Mouse (Mus musculus) embryo, embryonic 11 days (tissue): ENCODE results near the gene Cntfr.
A peak's percentile ranks its signal among the peaks of the same experiment; 100 is the strongest.

ENCODE experiments used
- DNase-seq: peaks from one replicate; pipeline ENCODE4 v3.0.0-alpha.2; 2015

Gene Cntfr

GRCm38 (mm10) chr4:41641199-41641822 is 55.6 kb downstream of the Cntfr start:
- no peak for DNase-seq

DNA sequence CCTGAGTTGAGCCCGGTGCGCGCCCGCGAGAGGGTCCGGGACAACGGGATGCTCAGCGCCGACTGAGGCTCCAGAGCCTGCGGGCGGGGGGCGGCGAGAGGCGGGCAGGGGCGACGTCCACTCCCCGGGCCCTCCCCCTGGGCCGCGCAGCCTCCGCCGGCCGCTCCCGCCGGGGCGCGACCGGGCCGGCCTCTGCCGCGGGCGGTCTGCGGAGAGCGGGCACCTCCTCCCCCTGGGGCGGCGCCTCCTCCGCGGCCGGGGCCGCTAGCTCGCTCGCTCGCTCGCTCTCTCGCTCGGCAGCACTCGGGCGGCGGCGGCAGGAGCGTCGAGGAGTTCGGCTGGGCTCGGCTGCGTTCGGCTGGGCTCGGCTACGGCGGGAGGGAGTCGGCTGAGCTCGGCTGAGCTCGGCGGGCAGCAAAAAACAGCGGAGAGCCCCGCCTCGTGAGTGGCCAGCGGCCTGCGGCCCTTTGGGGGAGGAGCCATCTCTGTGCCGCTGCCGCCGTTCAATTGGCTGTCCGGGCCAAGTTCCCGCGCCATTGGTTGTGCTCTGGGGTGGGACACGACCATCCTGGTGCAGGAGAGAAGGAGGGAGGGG is 56.9 kb downstream of the Cntfr start, which contains the start of gene Enho:
Gene Enho, minus strand, starts transcription at position 412 of the 595 bp plus-strand sequence.
- peak; percentile 97 for DNase-seq

- DNase-seq = no peak
Measured at GRCm38 (mm10) chr4:41639214-41639841, 57.6 kb downstream of the Cntfr start.

GRCm38 (mm10) chr4:41638828-41639213 is 58.1 kb downstream of the Cntfr start:
- DNase-seq = no peak

DNA sequence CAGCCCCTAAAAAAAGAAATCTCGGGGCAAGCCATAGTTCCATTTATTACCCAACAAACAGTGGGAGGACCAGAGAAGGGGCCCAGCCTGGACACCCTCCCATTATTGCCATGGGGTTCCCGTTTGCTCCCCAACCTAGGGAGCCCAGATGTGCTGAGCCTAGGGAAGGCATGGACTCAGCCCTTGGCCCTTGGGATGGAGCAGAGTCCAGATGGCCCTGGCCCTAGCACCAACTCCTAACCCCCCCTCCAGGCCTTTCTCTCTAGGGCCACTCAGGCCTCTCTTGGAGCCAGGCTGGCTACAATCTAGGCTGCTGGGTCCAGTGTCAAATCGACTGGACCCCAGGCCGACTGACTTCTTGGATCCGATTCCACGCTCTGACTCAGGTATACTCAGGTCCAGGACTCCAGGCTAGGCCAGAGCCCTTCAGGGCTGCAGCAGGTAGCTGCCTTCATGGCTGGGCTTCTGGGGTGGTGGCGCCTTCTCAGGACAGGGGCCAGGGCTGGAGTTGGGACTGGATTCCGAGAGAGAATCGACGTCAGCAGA is 58.6 kb downstream of the Cntfr start:
- no peak for DNase-seq

DNA sequence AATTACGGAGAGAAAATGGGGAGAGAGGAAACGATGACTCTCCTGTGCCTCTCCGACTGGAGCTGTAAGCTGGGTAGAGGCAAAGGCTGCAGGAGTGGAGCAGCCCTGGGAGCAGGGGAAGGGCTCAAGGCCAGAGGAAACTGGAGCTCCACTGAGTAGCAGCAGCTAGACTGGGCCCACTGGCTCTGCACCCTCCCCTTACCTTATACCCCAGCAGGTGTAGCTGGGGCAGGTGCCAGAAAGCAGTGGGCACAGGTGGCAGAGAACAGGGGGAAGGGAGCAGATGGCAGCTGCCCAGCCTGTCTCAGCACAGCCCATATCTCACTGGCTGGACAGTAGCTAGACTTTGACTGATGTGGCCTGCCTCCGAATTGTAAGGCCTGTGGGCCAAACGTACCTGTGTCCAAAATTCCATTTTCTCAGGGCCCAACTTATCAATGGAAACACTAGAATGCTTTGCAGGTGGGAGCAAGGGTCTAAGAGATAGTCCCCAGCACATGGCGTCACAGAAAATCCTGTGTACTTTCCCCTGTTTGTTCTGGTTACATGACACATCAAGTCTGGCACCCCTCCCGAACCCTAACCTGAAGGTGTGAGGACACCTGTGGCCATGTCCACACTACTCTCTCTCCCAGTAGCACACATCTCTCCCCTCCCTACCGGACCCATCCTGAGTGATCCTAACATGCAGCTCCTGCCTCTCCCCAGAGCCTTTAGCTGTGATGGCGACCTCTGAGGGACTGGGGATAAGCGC is 59.8 kb downstream of the Cntfr start:
- no peak for DNase-seq

DNA sequence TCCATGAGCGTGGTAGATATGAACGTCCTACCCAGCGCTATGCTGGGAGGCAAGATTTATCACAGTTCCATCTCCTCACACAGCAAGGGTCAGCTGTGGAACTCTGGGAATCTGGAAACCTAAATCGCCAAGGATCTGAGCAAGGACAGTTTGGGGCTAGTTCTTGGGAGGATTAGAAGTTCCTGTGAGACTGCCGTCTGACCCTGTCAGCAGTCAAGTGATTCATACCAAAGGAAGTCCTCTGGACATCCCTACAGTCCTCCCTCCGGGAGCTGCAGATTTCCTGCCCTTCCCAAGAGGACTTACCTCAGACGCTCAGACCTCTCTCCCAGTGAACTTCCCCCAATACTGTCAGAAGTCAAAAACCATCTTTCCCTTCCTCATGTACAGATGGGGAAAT is 60.5 kb downstream of the Cntfr start:
- DNase-seq = no peak

DNA sequence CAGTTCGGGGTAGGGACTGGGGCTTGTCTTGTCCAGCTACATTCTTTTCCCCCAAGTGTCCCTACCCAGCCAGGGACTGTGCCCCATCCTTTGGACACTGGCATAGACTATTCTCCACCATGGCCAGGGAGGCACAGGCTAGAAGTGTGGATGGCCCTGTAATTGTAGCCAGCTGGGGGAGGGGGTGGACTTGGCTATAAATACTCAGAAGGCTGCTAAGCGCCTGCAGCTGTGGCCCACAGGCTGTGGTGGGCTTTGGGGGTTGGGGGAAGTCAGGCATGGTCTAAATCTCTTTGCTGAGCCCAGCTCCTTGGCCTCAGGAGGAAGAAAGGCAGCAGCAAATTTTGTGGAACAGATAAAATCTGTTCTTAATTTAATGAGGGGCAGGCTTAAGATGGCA is 61.0 kb downstream of the Cntfr start:
- DNase-seq = peak; percentile 81

- DNase-seq = no peak
Measured at GRCm38 (mm10) chr4:41635224-41635623, 61.7 kb downstream of the Cntfr start.

GRCm38 (mm10) chr4:41634631-41635030 is 62.3 kb downstream of the Cntfr start:
- no peak for DNase-seq

DNA sequence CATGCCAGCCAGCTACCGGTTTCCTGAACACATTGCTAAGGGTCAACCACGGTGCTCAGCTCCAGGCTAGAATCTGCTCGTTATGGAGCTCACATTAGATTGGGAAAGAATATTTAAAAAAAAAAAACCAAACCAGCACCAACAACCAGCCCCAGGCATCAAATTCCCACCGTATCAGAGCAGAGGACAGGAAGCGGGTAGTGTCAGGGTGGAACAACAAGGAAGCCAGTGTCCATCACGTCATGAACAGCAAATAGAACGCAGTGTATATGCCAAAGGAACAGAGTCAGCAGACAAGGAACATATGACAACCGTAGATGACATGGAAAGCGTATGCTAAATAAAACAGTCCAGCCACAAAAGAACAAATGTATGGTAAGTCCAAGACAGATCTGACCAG is 63.9 kb downstream of the Cntfr start:
- DNase-seq = no peak

GRCm38 (mm10) chr4:41631390-41631789 is 65.5 kb downstream of the Cntfr start:
- peak; percentile 77 for DNase-seq

DNA sequence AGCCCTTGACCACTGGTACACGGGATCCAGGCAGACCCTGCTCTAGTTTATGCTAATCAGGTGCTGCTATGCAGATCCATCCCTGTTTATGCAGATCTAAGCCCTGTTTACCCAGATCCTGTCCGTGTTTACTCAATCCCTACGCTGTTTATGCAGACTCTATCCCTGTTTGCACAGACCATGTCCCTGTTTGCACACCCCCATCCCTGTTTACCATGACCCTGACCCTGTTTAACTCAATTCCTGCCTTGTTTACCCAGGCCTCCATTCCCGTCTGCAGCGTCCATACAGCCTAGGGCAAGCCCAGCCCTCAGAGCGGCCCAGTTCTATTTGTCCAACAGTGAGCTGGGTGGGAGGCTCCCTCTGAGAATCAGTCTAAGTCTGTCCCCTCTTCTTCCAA is 66.7 kb downstream of the Cntfr start:
- DNase-seq = no peak

GRCm38 (mm10) chr4:41628202-41628927 is 68.5 kb downstream of the Cntfr start:
- DNase-seq = peak; percentile 79

GRCm38 (mm10) chr4:41622071-41622470 is 74.8 kb downstream of the Cntfr start:
- DNase-seq = no peak

GRCm38 (mm10) chr4:41618916-41619746 is 77.8 kb downstream of the Cntfr start:
- DNase-seq = no peak

DNA sequence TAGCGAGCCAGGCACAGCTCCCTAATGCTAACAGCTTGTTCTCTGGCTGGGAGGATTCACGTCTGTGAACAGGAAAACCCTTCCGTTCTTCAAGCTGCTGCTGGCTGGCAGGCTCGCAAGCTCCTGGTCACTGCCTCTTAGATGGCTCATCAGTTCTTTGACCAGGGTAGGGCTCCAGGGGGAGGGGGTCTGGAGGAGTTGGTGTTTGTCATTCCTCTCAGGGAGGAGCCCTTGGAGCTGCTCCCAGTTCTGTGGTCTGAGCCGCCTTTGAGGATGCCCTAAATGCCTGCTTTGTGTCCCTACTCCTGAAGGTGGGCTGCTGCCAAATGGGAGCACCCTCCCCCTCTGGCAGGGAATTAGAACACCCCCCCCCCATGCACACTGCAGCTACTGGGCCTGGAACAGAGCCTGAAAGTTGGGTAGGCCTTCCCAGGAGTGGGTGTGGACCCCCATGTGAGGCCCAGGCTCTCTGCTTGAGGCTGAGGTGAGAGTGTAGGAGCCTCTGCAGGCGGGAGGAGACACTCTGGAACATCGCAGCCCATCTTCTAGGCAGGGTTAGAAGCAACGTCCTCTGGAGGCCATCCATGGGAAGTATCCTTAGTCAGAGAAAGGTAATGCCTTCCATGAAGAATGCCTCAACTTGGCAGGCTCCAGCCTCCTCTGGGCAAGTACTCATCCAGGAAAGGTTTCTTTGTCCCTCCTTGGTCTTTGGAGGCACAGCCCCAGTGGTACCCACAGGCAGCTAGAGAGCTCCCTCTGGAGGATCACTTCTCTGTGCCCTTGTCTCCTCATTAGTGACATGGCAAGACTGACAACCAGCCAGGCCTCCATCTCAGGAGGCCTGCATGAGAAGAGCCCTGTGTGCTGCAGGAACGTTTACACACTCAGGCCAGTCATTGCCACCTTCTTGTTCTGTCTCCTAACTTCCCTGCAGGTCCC is 81.0 kb downstream of the Cntfr start:
- no peak for DNase-seq

DNA sequence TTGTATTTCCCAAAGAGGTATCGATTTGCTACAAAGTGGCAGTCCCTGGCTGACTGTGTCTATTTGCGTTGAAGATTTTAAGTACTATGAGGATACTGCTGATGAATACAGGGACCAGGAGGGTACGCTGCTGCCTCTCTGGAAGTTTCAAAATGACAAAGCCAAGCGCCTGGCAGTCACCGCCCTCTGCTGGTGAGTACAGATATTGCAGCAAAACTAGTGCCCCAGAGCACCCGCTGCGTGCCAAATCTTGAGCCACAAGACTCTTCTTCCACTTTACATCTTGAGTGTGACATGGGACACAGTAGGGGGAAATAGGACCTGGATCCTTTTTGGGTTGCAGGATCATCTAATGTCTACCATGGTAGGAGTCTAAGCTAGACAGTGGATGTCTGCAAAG is 82.7 kb downstream of the Cntfr start:
- peak; percentile 84 for DNase-seq

DNA sequence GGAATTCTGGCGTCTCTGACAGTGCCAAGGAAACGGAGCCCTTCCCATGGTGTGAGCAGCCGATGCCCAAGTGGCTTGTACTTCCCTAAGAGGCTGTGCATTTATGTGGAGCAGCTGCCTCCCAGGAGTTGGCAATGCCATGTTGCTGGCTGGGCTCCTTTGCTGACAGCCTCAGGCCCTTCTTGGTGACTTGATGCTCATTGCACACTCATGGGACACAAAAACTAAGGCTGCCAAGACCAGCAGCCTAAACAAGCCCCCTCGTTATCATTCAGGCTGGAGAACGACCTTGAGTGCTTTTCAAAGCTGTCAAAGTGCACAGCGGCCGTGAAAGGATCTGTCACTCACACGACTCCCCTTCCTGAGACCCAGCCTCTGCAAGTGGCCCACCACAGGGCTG is 84.7 kb downstream of the Cntfr start:
- no peak for DNase-seq

GRCm38 (mm10) chr4:41610594-41610980 is 86.3 kb downstream of the Cntfr start:
- no peak for DNase-seq
